In the genomic region with DNA sequence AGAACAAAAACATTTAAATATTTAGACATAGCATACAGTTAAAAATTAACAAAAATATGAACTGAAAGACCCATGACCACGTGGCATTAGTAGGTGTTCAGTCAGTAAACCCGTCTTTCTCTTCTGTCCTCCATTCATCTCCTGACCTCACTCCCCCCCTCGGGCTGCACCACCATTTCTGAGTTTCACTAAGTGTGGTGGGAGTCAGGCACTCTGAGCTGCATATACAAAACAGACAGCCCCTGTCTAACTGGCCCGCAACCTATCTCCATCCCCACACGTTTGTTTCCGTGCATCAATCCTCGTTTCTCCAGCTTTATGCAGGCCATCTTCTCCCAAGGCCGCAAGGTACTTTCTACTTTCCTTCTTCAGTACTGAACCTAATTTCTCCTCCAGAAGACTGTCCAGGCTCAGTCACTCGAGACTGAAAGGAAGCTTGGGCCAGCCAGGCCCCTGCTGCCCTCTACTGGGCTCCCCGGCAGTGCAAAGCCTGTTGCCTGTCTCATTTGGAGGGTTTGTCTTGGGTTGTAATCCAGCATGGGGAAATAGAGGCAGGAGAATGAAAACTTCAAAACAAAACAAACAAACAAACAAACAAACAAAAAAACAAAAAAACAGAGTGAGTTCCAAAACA, we compare ENCODE assay signal across 8 mouse cellular contexts. TPM values are rescaled to one million over a fixed set of nuclear protein-coding genes. Genes with fewer than 3 reads are reported as not detected.
A peak's percentile ranks its signal among the peaks of the same experiment; 100 is the strongest.
DNase-seq lines count a peak whose midpoint lies in the region; ATAC-seq and TF ChIP-seq lines count a peak whose summit lies in the region.

No protein-coding gene starts in this region.

- H3K4me3 ChIP-seq in liver, embryonic 11.5 days (ENCODE audit: low read depth, low read length), result no peak overlapping the region
- H3K4me3 ChIP-seq in midbrain, postnatal 0 days (ENCODE audit: low read depth, low read length), result no peak overlapping the region

- H3K4me1 ChIP-seq in liver, embryonic 11.5 days (replicated peaks; ENCODE audit: control insufficient read depth, insufficient read depth, low read length), result no peaks in the 10 kb centered on the region
- no peaks in the 10 kb centered on the region for H3K4me1 ChIP-seq in midbrain, postnatal 0 days (ENCODE audit: insufficient read depth, low read length)

- H3K9me3 ChIP-seq in liver, embryonic 11.5 days (ENCODE audit: control insufficient read depth, low read length), result no peaks in the 10 kb centered on the region
- no peaks in the 10 kb centered on the region for H3K9me3 ChIP-seq in midbrain, postnatal 0 days (ENCODE audit: low read length)

- no peak overlapping the region for H3K27ac ChIP-seq in liver, embryonic 11.5 days (ENCODE audit: low read depth, low read length)
- H3K27ac ChIP-seq in midbrain, postnatal 0 days (ENCODE audit: low read depth, low read length), result no peak overlapping the region

- 0 out of 2 replicates have a peak overlapping the region, but pooled peaks have one; percentile 41 for H3K4me2 ChIP-seq in liver, embryonic 11.5 days
- H3K4me2 ChIP-seq in midbrain, postnatal 0 days (ENCODE audit: low read depth, low read length, poor library complexity, severe bottlenecking), result no peak overlapping the region

- no peaks in the 10 kb centered on the region for H3K36me3 ChIP-seq in liver, embryonic 11.5 days (ENCODE audit: control insufficient read depth, insufficient read depth, low read length)
- no peaks in the 10 kb centered on the region for H3K36me3 ChIP-seq in midbrain, postnatal 0 days (ENCODE audit: insufficient read depth, low read length)

- TF ChIP-seq CTCF in midbrain, postnatal 0 days (IDR thresholded peaks at IDR 0.05), result peak; percentile 93

- WGBS in liver, embryonic 11.5 days, result 33% methylated on average over 10 of the region's 10 CpGs
- 29% methylated on average over 10 of the region's 10 CpGs for WGBS in midbrain, postnatal 0 days

- H3K27me3 ChIP-seq in liver, embryonic 11.5 days (replicated peaks; ENCODE audit: control insufficient read depth, insufficient read depth, low read length), result no peaks in the 10 kb centered on the region
- no peaks in the 10 kb centered on the region for H3K27me3 ChIP-seq in midbrain, postnatal 0 days (ENCODE audit: insufficient read depth, low read length)

- DNase-seq in 416B (ENCODE audit: low read depth), result peak; percentile 80
- DNase-seq in T-cell, adult 2 months (ENCODE audit: low spot score), result peak; percentile 41
- peak; percentile 85 for DNase-seq in embryo, embryonic 11 days
- DNase-seq in kidney, adult 18-20 months, result peak; percentile 82
- DNase-seq in liver, embryonic 11.5 days (ENCODE audit: low spot score), result peak; percentile 59
- DNase-seq in midbrain, postnatal 0 days (ENCODE audit: low spot score), result peak; percentile 78
- DNase-seq in thymus, postnatal 0 days (ENCODE audit: low spot score), result peak; percentile 52

- no peak overlapping the region for H3K9ac ChIP-seq in liver, embryonic 11.5 days (ENCODE audit: low read depth, low read length)
- no peak overlapping the region for H3K9ac ChIP-seq in midbrain, postnatal 0 days (replicated peaks; ENCODE audit: low read length, poor library complexity, severe bottlenecking)

- peak; percentile 81 for ATAC-seq in granulocyte monocyte progenitor cell, adult 5-6 weeks (replicated peaks; ENCODE audit: poor library complexity, severe bottlenecking)
- ATAC-seq in liver, embryonic 11.5 days (replicated peaks; ENCODE audit: low FRiP score), result peak; percentile 72
- no peak for ATAC-seq in midbrain, postnatal 0 days (ENCODE audit: low FRiP score)

RNA-seq across cellular contexts. Expression of a gene that starts 10.5 kb away (rescaled TPM):
- total RNA-seq in granulocyte monocyte progenitor cell, adult 5-6 weeks (2014; fragmentation: Nextera tagmentation), result 2,911 and 2,968 TPM in 2 replicates
- 2,703 and 3,256 TPM in 2 replicates for total RNA-seq in granulocyte monocyte progenitor cell, adult 5-6 weeks (2017)
- 1,069 and 1,113 TPM in 2 replicates for polyA plus RNA-seq in liver, embryonic 11.5 days (2014; fragmentation: Nextera tagmentation; extraction: Ambion mirVana)
- total RNA-seq in midbrain, postnatal 0 days (2014; rRNA removed), result 171 and 256 TPM in 2 replicates
- 474 and 484 TPM in 2 replicates for polyA plus RNA-seq in midbrain, postnatal 0 days (2015; fragmentation: Nextera tagmentation; extraction: Ambion mirVana)
- polyA plus RNA-seq in thymus, postnatal 0 days (2015; fragmentation: Nextera tagmentation; extraction: Ambion mirVana), result 1,259 and 1,312 TPM in 2 replicates

RNA-seq across cellular contexts. Expression of a gene that starts 15.3 kb away (rescaled TPM):
- total RNA-seq in granulocyte monocyte progenitor cell, adult 5-6 weeks (2014; fragmentation: Nextera tagmentation), result not detected in 2 replicates
- total RNA-seq in granulocyte monocyte progenitor cell, adult 5-6 weeks (2017), result not detected in 2 replicates
- polyA plus RNA-seq in liver, embryonic 11.5 days (2014; fragmentation: Nextera tagmentation; extraction: Ambion mirVana), result 4.9 and 7.9 TPM in 2 replicates
- 20.9 and 21.3 TPM in 2 replicates for total RNA-seq in midbrain, postnatal 0 days (2014; rRNA removed)
- 7.8 and 9.0 TPM in 2 replicates for polyA plus RNA-seq in midbrain, postnatal 0 days (2015; fragmentation: Nextera tagmentation; extraction: Ambion mirVana)
- 17.0 and 18.4 TPM in 2 replicates for polyA plus RNA-seq in thymus, postnatal 0 days (2015; fragmentation: Nextera tagmentation; extraction: Ambion mirVana)
